Comparison of ENCODE assay signal across 9 mouse cellular contexts in the genomic region with DNA sequence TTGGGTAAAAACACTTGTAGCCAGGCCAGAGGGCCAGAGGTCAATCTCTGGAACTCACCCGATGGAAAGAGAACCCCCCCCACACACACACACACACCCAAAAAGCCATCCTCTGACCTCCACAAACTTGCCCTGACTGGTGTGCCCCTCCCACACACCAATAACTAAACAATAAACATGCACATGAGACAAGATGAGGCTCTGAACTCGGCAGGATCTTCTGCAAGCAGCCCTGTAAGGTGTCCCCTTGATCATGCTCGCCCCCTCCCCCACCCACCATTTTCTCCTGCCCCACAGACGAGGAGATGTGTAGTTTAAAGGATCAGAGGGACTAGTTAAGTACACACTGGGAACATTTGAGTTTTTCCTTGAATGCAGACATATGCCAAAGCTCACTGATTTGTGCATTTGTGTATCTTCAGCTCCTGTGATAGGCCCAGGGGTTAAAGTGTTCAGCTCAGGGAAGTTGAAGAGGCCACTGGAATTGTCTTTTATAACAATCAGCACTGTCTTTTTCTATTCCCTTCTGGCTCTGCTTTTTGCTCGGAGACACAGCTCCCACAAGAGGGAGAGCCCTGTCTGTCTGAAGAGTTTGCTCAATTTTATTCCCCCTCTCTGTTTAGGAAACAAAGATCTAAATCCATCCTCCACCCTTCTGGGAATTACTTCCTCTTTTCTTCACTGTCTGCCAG. TPM values are rescaled to one million over a fixed set of nuclear protein-coding genes. Genes with fewer than 3 reads are reported as not detected.
A peak's percentile ranks its signal among the peaks of the same experiment; 100 is the strongest.
DNase-seq lines count a peak whose midpoint lies in the region; ATAC-seq and TF ChIP-seq lines count a peak whose summit lies in the region.
"Had no signal": no experiment of that assay in that cellular context is flagged by ENCODE, and none has a peak within 500 bp of the region (broad histone marks: within the 10 kb centered on the region; RNA-seq: fewer than 3 reads in every experiment).

No protein-coding gene starts in this region.

- no peak for TF ChIP-seq POLR2A in MEL (IDR thresholded peaks at IDR 0.05; ENCODE audit: control insufficient read depth in 1 of 2, insufficient read depth in 1 of 2, low read depth in 1 of 2, low read length in 2 of 2, poor library complexity in 1 of 2)

- no peaks in the 10 kb centered on the region for H3K27me3 ChIP-seq in intestine, embryonic 14.5 days (replicated peaks; ENCODE audit: control insufficient read depth, insufficient read depth, low read length)
- H3K27me3 ChIP-seq in intestine, postnatal 0 days (replicated peaks; ENCODE audit: control insufficient read depth, insufficient read depth, low read length), result no peaks in the 10 kb centered on the region
- H3K27me3 ChIP-seq in MEL (ENCODE audit: control insufficient read depth in 1 of 2, insufficient read depth in 2 of 2, low read length in 2 of 2), result peaks cover 0 to 2% of the 10 kb centered on the region in 2 experiments; a peak in 2 of 4 replicates
- no peaks in the 10 kb centered on the region for H3K27me3 ChIP-seq in heart, embryonic 16.5 days (ENCODE audit: control insufficient read depth, insufficient read depth, low read length)
- no peaks in the 10 kb centered on the region for H3K27me3 ChIP-seq in midbrain, embryonic 11.5 days (ENCODE audit: control insufficient read depth, insufficient read depth, low read length)

- DNase-seq in intestine, embryonic 14.5 days (ENCODE audit: low spot score), result no peak
- DNase-seq in MEL (ENCODE audit: low read depth, low spot score), result no peak
- DNase-seq in midbrain, embryonic 11.5 days (ENCODE audit: low spot score, missing footprints), result peak; percentile 88
- DNase-seq in cerebellum, adult 18-20 months, result no peak
- DNase-seq in ovary, postnatal 10 days (ENCODE audit: low spot score), result no peak
- DNase-seq in left cerebral cortex, postnatal 10 days (ENCODE audit: extremely low spot score in 1 of 2, low spot score in 2 of 2), result no peak

- no peaks in the 10 kb centered on the region for H3K9me3 ChIP-seq in intestine, embryonic 14.5 days (ENCODE audit: control insufficient read depth, low read length)
- no peaks in the 10 kb centered on the region for H3K9me3 ChIP-seq in intestine, postnatal 0 days (ENCODE audit: control insufficient read depth)
- no peaks in the 10 kb centered on the region for H3K9me3 ChIP-seq in MEL (replicated peaks; ENCODE audit: insufficient read depth, low read length)
- no peaks in the 10 kb centered on the region for H3K9me3 ChIP-seq in heart, embryonic 16.5 days (replicated peaks; ENCODE audit: control insufficient read depth, low read length)
- H3K9me3 ChIP-seq in midbrain, embryonic 11.5 days (ENCODE audit: control insufficient read depth, low read length), result no peaks in the 10 kb centered on the region

- 27% methylated on average over 5 of the region's 5 CpGs for WGBS in intestine, embryonic 14.5 days
- WGBS in intestine, postnatal 0 days, result 34% methylated on average over 5 of the region's 5 CpGs
- 41% methylated on average over 5 of the region's 5 CpGs for WGBS in heart, embryonic 16.5 days
- WGBS in midbrain, embryonic 11.5 days, result 31% methylated on average over 5 of the region's 5 CpGs

- TF ChIP-seq RAD21 in MEL (IDR thresholded peaks at IDR 0.05; ENCODE audit: low read depth, low read length), result no peak

- peak in 1 of 2 experiments; percentile 43; a peak in 1 of 4 replicates for TF ChIP-seq EP300 in MEL (IDR thresholded peaks at IDR 0.05; ENCODE audit: low read depth in 1 of 2, low read length in 2 of 2)

- H3K4me3 ChIP-seq in intestine, embryonic 14.5 days (ENCODE audit: low read depth, low read length), result no peak overlapping the region
- H3K4me3 ChIP-seq in intestine, postnatal 0 days (ENCODE audit: low read depth, low read length), result no peak overlapping the region
- no peak overlapping the region for H3K4me3 ChIP-seq in MEL (ENCODE audit: control insufficient read depth in 1 of 2, insufficient read depth in 1 of 2, low read depth in 2 of 2, low read length in 2 of 2)
- no peak overlapping the region for H3K4me3 ChIP-seq in heart, embryonic 16.5 days (ENCODE audit: low read length)
- H3K4me3 ChIP-seq in midbrain, embryonic 11.5 days (ENCODE audit: low read depth, low read length), result no peak overlapping the region

- TF ChIP-seq CTCF in intestine, postnatal 0 days (IDR thresholded peaks at IDR 0.05; ENCODE audit: low read depth), result no peak
- TF ChIP-seq CTCF in MEL (IDR thresholded peaks at IDR 0.05 in 2 of 3, conservative IDR thresholded peaks at IDR 0.05 in 1 of 3; ENCODE audit: control insufficient read depth in 1 of 3, insufficient read depth in 1 of 3, low read depth in 2 of 3, low read length in 3 of 3, poor library complexity in 1 of 3, severe bottlenecking in 1 of 3), result no peak

- H3K36me3 ChIP-seq in intestine, embryonic 14.5 days (ENCODE audit: control insufficient read depth, insufficient read depth, low read length), result peaks cover 41% of the 10 kb centered on the region
- 0 out of 2 replicates have a peak, but pooled peaks cover 5% of the 10 kb centered on the region for H3K36me3 ChIP-seq in intestine, postnatal 0 days (ENCODE audit: control insufficient read depth, insufficient read depth)
- H3K36me3 ChIP-seq in MEL (ENCODE audit: control insufficient read depth in 1 of 2, insufficient read depth in 2 of 2, low read length in 2 of 2), result peaks cover 0 to 3% of the 10 kb centered on the region in 2 experiments; a peak in 2 of 4 replicates
- H3K36me3 ChIP-seq in heart, embryonic 16.5 days (ENCODE audit: control insufficient read depth, insufficient read depth), result peaks cover 27% of the 10 kb centered on the region
- H3K36me3 ChIP-seq in midbrain, embryonic 11.5 days (ENCODE audit: control insufficient read depth, insufficient read depth, low read length), result no peaks in the 10 kb centered on the region

- H3K4me2 ChIP-seq in intestine, embryonic 14.5 days (ENCODE audit: low read length), result peak overlapping the region; percentile 29; the same call in 1 of the 2 replicates
- H3K4me2 ChIP-seq in intestine, postnatal 0 days (replicated peaks; ENCODE audit: low read depth), result no peak overlapping the region
- H3K4me2 ChIP-seq in heart, embryonic 16.5 days (ENCODE audit: low read depth, low read length), result no peak overlapping the region
- peak overlapping the region; percentile 31 for H3K4me2 ChIP-seq in midbrain, embryonic 11.5 days

- ATAC-seq in intestine, embryonic 14.5 days (replicated peaks; ENCODE audit: low FRiP score, low TSS enrichment, low read depth), result peak; percentile 8; the same call in 1 of the 2 replicates
- ATAC-seq in intestine, postnatal 0 days, result no peak
- ATAC-seq in heart, embryonic 16.5 days (replicated peaks; ENCODE audit: extremely low read depth, insufficient read depth, low FRiP score), result no peak
- ATAC-seq in midbrain, embryonic 11.5 days (ENCODE audit: low FRiP score), result peak; percentile 36

- intact Hi-C loops in left cerebral cortex, postnatal 10 days (cut with DNase I), result loop anchor here (5.0 to 10.0 kb wide), 2 partner anchors 131 to 132 kb away; no protein-coding TSS in a partner anchor

- peaks cover 29% of the 10 kb centered on the region; the same call in 1 of the 2 replicates for H3K4me1 ChIP-seq in intestine, embryonic 14.5 days (replicated peaks; ENCODE audit: control insufficient read depth, insufficient read depth, low read length)
- peaks cover 3% of the 10 kb centered on the region; the same call in 1 of the 2 replicates for H3K4me1 ChIP-seq in intestine, postnatal 0 days (replicated peaks; ENCODE audit: control insufficient read depth, insufficient read depth, low read length)
- no peaks in the 10 kb centered on the region for H3K4me1 ChIP-seq in MEL (ENCODE audit: control insufficient read depth in 1 of 2, insufficient read depth in 2 of 2, low read length in 2 of 2)
- H3K4me1 ChIP-seq in heart, embryonic 16.5 days (ENCODE audit: control insufficient read depth, insufficient read depth, low read length), result peaks cover 37% of the 10 kb centered on the region
- peaks cover 20% of the 10 kb centered on the region for H3K4me1 ChIP-seq in midbrain, embryonic 11.5 days (ENCODE audit: control insufficient read depth, insufficient read depth, low read length)

- no peak overlapping the region for H3K9ac ChIP-seq in intestine, embryonic 14.5 days (ENCODE audit: low read length)
- no peak overlapping the region for H3K9ac ChIP-seq in intestine, postnatal 0 days (ENCODE audit: low read depth, low read length)
- H3K9ac ChIP-seq in MEL (ENCODE audit: control insufficient read depth, low read depth, low read length, poor library complexity, severe bottlenecking), result peak overlapping the region; percentile 9; the same call in 1 of the 2 replicates
- peak overlapping the region; percentile 40; the same call in 1 of the 2 replicates for H3K9ac ChIP-seq in heart, embryonic 16.5 days (ENCODE audit: low read length)
- H3K9ac ChIP-seq in midbrain, embryonic 11.5 days (ENCODE audit: low read length), result 0 out of 2 replicates have a peak overlapping the region, but pooled peaks have one; percentile 4

- H3K27ac ChIP-seq in intestine, embryonic 14.5 days (ENCODE audit: low read depth), result peak overlapping the region; percentile 77
- H3K27ac ChIP-seq in intestine, postnatal 0 days (ENCODE audit: low read depth, low read length), result no peak overlapping the region; the same call in 1 of the 2 replicates
- H3K27ac ChIP-seq in MEL (ENCODE audit: control insufficient read depth, low read depth, low read length), result no peak overlapping the region
- H3K27ac ChIP-seq in heart, embryonic 16.5 days (ENCODE audit: low read length), result peak overlapping the region; percentile 80
- peak overlapping the region; percentile 42 for H3K27ac ChIP-seq in midbrain, embryonic 11.5 days (ENCODE audit: low read depth, low read length)

- H3K79me2 ChIP-seq in MEL (ENCODE audit: control insufficient read depth, insufficient read depth, low read length, poor library complexity), result no peaks in the 10 kb centered on the region

RNA-seq across cellular contexts. Expression of a gene that starts 37.2 kb away (rescaled TPM):
- polyA plus RNA-seq in intestine, embryonic 14.5 days (2014; fragmentation: Nextera tagmentation; extraction: Ambion mirVana), result 307 and 342 TPM in 2 replicates
- polyA plus RNA-seq in intestine, postnatal 0 days (2015; fragmentation: Nextera tagmentation; extraction: Ambion mirVana), result 125 and 139 TPM in 2 replicates
- 0.08 TPM in 1 of 2 replicates, not detected in the other for total RNA-seq in MEL (2012; rRNA removed)
- under 1 TPM in 1 of 2 experiments, not detected in 1; 0.35 TPM for polyA plus RNA-seq in MEL (2012; ENCODE audit: insufficient read depth in 1 of 2, insufficient read length in 2 of 2, low read depth in 1 of 2, low replicate concordance in 2 of 2, missing spikeins in 1 of 2)
- 420 and 441 TPM in 2 replicates for polyA plus RNA-seq in heart, embryonic 16.5 days (2015; fragmentation: Nextera tagmentation; extraction: Ambion mirVana)
- 199 and 211 TPM in 2 replicates for polyA plus RNA-seq in midbrain, embryonic 11.5 days (2014; fragmentation: Nextera tagmentation; extraction: Ambion mirVana)
- 10 to 100 TPM; 67.0 to 71.9 TPM for total RNA-seq in left cerebral cortex, postnatal 10 days (2021)

RNA-seq across cellular contexts. Expression of a gene that starts 47.1 kb away (rescaled TPM):
- not detected in 2 replicates for polyA plus RNA-seq in intestine, embryonic 14.5 days (2014; fragmentation: Nextera tagmentation; extraction: Ambion mirVana)
- 6.2 and 6.6 TPM in 2 replicates for polyA plus RNA-seq in intestine, postnatal 0 days (2015; fragmentation: Nextera tagmentation; extraction: Ambion mirVana)
- total RNA-seq in MEL (2012; rRNA removed), result not detected in 2 replicates
- not detected for polyA plus RNA-seq in MEL (2012; ENCODE audit: insufficient read depth in 1 of 2, insufficient read length in 2 of 2, low read depth in 1 of 2, low replicate concordance in 2 of 2, missing spikeins in 1 of 2)
- polyA plus RNA-seq in heart, embryonic 16.5 days (2015; fragmentation: Nextera tagmentation; extraction: Ambion mirVana), result 10.2 and 12.1 TPM in 2 replicates
- 0.12 and 0.15 TPM in 2 replicates for polyA plus RNA-seq in midbrain, embryonic 11.5 days (2014; fragmentation: Nextera tagmentation; extraction: Ambion mirVana)
- total RNA-seq in left cerebral cortex, postnatal 10 days (2021), result under 1 TPM in 1 of 2 experiments, not detected in 1; 0.32 TPM
- total RNA-seq: layer of hippocampus, postnatal 25 days had no signal

RNA-seq across cellular contexts. Expression of a gene that starts 54.4 kb away (rescaled TPM):
- polyA plus RNA-seq in intestine, embryonic 14.5 days (2014; fragmentation: Nextera tagmentation; extraction: Ambion mirVana), result 56.2 and 59.7 TPM in 2 replicates
- polyA plus RNA-seq in intestine, postnatal 0 days (2015; fragmentation: Nextera tagmentation; extraction: Ambion mirVana), result 27.6 and 30.8 TPM in 2 replicates
- total RNA-seq in MEL (2012; rRNA removed), result 24.8 and 27.0 TPM in 2 replicates
- 10 to 100 TPM; 11.0 to 29.6 TPM for polyA plus RNA-seq in MEL (2012; ENCODE audit: insufficient read depth in 1 of 2, insufficient read length in 2 of 2, low read depth in 1 of 2, low replicate concordance in 2 of 2, missing spikeins in 1 of 2)
- polyA plus RNA-seq in heart, embryonic 16.5 days (2015; fragmentation: Nextera tagmentation; extraction: Ambion mirVana), result 35.7 and 36.2 TPM in 2 replicates
- 49.8 and 53.1 TPM in 2 replicates for polyA plus RNA-seq in midbrain, embryonic 11.5 days (2014; fragmentation: Nextera tagmentation; extraction: Ambion mirVana)
- total RNA-seq in left cerebral cortex, postnatal 10 days (2021), result 100 to 1,000 TPM; 101 to 114 TPM

Comparison
In these comparisons a context has a peak if more than half of its experiments do, and no peak if none do; other contexts are left out.
1. ATAC-seq: peak in intestine, embryonic 14.5 days (single experiment) and midbrain, embryonic 11.5 days (single experiment); none in intestine, postnatal 0 days (single experiment) and heart, embryonic 16.5 days (single experiment).
2. H3K27ac ChIP-seq: peak in intestine, embryonic 14.5 days (single experiment), heart, embryonic 16.5 days (single experiment) and midbrain, embryonic 11.5 days (single experiment); none in intestine, postnatal 0 days (single experiment) and MEL (single experiment).
3. H3K4me2 ChIP-seq: peak in intestine, embryonic 14.5 days (single experiment) and midbrain, embryonic 11.5 days (single experiment); none in intestine, postnatal 0 days (single experiment) and heart, embryonic 16.5 days (single experiment).
4. H3K9ac ChIP-seq: peak in MEL (single experiment), heart, embryonic 16.5 days (single experiment) and midbrain, embryonic 11.5 days (single experiment); none in intestine, embryonic 14.5 days (single experiment) and intestine, postnatal 0 days (single experiment).
5. RNA of a gene that starts 37.2 kb away (polyA plus RNA-seq): 420 to 441 TPM in heart, embryonic 16.5 days, 307 to 342 TPM in intestine, embryonic 14.5 days, 199 to 211 TPM in midbrain, embryonic 11.5 days and 125 to 139 TPM in intestine, postnatal 0 days; 0.35 TPM in MEL; every median in the first group is over 10 times any median in the second.